ENCODE assay signal across 8 mouse cellular contexts in the genomic region with DNA sequence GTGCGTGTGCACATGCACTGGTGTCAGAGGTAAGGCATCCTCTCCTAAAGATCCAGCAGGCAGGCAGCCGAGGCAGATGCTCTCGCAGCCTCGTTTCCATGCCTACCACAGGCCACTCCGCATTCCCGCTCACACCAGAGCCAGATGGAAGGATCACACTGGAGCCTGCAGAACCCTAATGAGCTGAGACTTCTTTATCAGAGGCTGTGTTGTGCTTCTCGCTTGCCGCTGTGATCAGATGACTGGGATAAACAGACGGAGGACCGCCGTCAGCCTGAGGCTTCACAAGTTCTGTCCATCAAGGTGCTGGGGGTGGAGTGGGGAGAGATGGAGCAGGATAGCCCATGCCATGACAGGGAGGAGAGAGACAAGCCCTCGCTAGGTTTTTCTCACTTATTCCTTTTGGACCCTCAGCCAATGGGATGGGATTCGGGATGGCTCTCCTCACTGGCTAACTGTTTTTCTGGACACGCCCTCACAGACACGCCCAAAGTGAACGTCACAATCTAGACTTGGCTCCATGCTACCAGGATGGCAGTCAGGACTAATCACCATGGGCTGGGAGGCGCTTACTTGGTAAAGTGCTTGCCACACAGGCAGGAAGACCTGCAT. TPM values are rescaled to one million over a fixed set of nuclear protein-coding genes. Genes with fewer than 3 reads are reported as not detected.
DNase-seq lines count a peak whose midpoint lies in the region; ATAC-seq lines count a peak whose summit lies in the region.

No protein-coding gene starts in this region.

- H3K9me3 ChIP-seq in erythroblast, embryonic 14.5 days (ENCODE audit: control insufficient read depth, low read length) = peaks cover 3% of the 10 kb centered on the region; the same call in 1 of the 2 replicates
- no peaks in the 10 kb centered on the region for H3K9me3 ChIP-seq in neural tube, embryonic 14.5 days (ENCODE audit: control insufficient read depth, low read length)

- 0 out of 2 replicates have a peak, but pooled peaks have one; percentile 34 for ATAC-seq in neural tube, embryonic 14.5 days (ENCODE audit: low read depth)

- H3K36me3 ChIP-seq in erythroblast, embryonic 14.5 days (ENCODE audit: control insufficient read depth) = no peaks in the 10 kb centered on the region
- no peaks in the 10 kb centered on the region for H3K36me3 ChIP-seq in neural tube, embryonic 14.5 days (ENCODE audit: control insufficient read depth, insufficient read depth, low read length)

- no peak overlapping the region; the same call in 1 of the 2 replicates for H3K4me2 ChIP-seq in neural tube, embryonic 14.5 days (ENCODE audit: low read depth, low read length)

- no peak overlapping the region for H3K27ac ChIP-seq in neural tube, embryonic 14.5 days (ENCODE audit: low read depth, low read length)

- 20% methylated on average over 17 of the region's 17 CpGs for WGBS in neural tube, embryonic 14.5 days

- peak overlapping the region; percentile 41 for H3K4me3 ChIP-seq in erythroblast, embryonic 14.5 days (replicated peaks)
- peak overlapping the region; percentile 4; the same call in 1 of the 2 replicates for H3K4me3 ChIP-seq in neural tube, embryonic 14.5 days (ENCODE audit: low read depth, low read length)

- H3K27me3 ChIP-seq in erythroblast, embryonic 14.5 days (ENCODE audit: control insufficient read depth) = peaks cover 3% of the 10 kb centered on the region
- no peaks in the 10 kb centered on the region for H3K27me3 ChIP-seq in neural tube, embryonic 14.5 days (ENCODE audit: control insufficient read depth, insufficient read depth, low read length)

- no peak overlapping the region for H3K9ac ChIP-seq in neural tube, embryonic 14.5 days (replicated peaks; ENCODE audit: low read depth, low read length)

- peak; percentile 58 for DNase-seq in cerebellum, adult 9-10 months
- DNase-seq in cerebellum, adult 8-10 months = no peak
- DNase-seq in ES-CJ7 (ENCODE audit: low read depth, low spot score) = peak; percentile 79
- peak; percentile 56 for DNase-seq in layer of hippocampus, postnatal 10 days (ENCODE audit: low spot score in 2 of 2)
- no peak for DNase-seq in kidney, postnatal 4 days
- DNase-seq in gastrocnemius, postnatal 4 days (ENCODE audit: low spot score in 2 of 2) = no peak

- peaks cover 9% of the 10 kb centered on the region for H3K4me1 ChIP-seq in erythroblast, embryonic 14.5 days (ENCODE audit: control insufficient read depth)
- no peaks in the 10 kb centered on the region for H3K4me1 ChIP-seq in neural tube, embryonic 14.5 days (ENCODE audit: control insufficient read depth, insufficient read depth, low read length)

RNA-seq across cellular contexts. Expression of gene Tent5b, which starts 47.3 kb away (rescaled TPM):
- polyA plus RNA-seq in erythroblast, embryonic 14.5 days (2012) = not detected in 2 replicates
- total RNA-seq in layer of hippocampus, postnatal 10 days (2021) = under 1 TPM in 1 of 2 experiments, not detected in 1; 0.21 TPM
- polyA plus RNA-seq in neural tube, embryonic 14.5 days (2014; fragmentation: Nextera tagmentation; extraction: Ambion mirVana) = 0.18 TPM in 1 of 2 replicates, not detected in the other
- total RNA-seq in gastrocnemius, postnatal 4 days (2021) = under 1 TPM; 0.57 to 0.74 TPM

Comparison
In these comparisons a context has a peak if more than half of its experiments do, and no peak if none do; other contexts are left out.
1. DNase-seq: peak in cerebellum, adult 9-10 months (single experiment), ES-CJ7 (single experiment) and layer of hippocampus, postnatal 10 days (2 of 2); none in cerebellum, adult 8-10 months (single experiment), kidney, postnatal 4 days (0 of 2) and gastrocnemius, postnatal 4 days (0 of 2).